Mouse (Mus musculus) naive thymus-derived CD4-positive, alpha-beta T cell, adult 5 months (primary cell): Measurements from ENCODE around the gene Pde4a. TPM values are rescaled to one million over a fixed set of nuclear protein-coding genes. Genes with fewer than 3 reads are reported as not detected.

Source experiments
- polyA plus RNA-seq: library from polyadenylated mRNA; unstranded; fragments of 100-300 nt; shearing (Covaris generic); gene quantifications from one replicate; pipeline ENCODE4 v1.2.1, GENCODE M21; 2017

The Pde4a gene
- polyA plus RNA-seq: 0.35 TPM

DNA sequence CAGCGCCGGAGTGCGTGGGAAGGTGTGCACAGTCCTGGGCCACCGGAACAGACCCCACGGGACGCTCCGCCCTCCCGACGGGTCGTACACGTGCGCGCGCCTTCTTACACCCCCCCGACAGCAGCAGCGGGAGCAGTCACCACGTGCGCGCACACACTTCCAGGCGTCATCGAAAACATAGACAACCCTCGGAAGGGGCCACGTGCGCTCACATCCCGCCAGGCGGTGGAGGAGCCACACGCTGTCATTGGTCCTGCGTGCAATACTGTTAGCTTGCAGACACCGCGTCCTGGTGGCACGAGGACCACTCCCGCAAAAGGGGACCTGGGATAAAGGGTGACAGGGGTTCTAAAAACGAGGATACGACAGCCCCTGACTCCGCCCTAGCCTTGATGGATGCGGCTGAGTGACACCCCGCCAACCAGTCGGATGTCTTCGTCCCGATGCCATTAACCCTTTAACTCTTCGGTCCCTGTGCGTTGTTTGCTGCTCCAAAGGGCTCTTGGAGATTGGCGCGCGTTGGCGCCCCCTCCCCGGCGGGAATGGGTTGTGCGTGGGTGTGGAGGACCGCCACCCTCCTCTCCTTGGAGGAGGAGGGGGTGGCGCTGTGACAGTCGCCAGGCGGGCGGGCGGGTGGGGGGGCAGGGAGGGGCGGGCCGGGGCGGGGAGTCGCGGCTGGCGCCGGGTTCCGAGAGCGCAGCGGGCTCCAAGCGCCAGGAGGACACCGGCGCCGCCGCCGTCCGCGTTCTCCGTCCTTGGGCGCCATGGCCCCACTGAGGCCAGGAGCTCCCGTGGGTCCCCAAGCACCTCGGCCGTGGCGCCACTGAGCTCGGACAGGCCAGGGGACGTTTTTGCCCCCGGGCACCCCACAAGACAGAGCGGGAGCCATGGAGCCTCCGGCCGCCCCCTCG lies at the start of gene Pde4a:
Gene Pde4a (plus strand): TSS at position 674 of the 911 bp plus-strand sequence.

DNA sequence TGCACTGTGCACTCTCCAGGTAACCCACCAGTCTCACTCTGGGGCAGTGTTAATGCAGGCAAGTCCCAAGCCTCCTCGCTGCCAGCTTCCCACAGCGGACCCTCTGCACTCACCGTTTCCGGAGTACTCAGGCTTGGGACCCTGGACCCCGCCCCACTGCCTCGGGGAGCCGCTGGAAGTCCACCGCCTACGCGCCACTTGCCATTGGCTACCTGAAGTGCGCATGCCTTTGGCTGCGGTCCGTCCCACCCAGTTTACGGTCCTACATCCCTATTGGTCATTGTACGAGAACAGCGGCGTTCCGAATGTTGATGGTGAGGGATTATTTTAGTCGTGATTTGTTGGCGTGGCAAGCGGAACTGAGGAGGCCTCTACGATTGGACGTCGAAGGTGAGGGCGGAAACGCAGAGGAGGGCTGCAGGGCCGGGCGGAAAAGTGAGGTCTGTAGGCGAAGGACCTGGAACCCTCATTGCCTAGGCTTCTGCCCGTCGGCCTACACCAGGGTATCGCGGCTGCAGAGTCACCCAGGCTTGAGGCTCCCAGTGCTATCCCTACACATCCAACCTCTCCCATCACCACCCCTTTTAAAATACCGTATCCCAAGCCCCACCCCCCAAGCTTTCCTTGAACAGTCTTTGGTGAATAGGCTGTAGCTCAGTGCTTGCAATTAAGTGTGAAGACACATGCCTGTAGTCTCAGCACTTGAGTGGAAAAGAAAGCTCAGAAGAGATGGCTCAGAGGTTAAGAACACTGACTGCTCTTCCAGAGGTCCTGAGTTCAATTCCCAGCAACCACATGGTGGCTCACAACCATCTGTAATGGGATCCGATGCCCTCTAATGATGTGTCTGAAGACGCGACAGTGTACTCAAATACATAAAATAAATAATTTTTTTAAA lies 34.2 kb upstream of the Pde4a start, which contains the start of gene Tyk2:
Gene Tyk2 (minus strand): TSS at position 185 of the 898 bp plus-strand sequence.

DNA sequence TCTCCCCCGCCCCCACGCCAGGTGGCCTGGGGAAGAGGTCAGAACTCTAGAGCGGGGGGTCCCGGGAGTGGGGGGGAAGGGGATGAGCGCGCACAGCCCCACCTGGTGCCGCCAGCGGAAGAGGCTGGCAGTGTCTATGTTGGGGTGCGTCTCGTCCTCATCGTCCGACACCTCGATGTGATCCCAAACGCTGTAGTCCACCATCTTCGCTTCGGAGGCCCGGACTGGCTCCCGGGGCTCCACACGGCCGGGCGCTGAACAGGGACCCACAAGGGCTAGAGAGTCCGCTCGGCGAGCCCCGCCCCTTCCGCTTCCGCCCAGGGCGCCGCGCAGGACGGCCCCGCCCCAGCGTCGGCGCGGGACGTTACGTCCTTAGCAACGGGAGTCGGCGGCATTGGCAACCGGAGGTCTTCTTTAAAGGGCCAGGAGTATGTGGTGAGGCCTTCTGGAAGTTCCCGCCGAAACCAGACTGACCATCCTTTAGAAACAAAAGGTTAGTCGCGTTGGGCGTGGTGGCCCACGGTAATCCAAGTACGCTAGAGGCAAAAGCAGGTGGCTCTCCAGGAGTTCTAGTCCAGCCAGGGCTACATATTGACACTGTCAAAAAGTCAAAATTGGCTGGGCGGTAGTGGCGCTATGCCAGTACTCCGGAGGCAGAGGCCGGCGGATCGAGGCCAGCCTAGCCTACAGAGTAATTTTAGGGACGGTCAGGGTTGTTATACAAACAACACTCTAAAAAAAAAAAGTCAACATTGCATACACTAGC lies 15.7 kb upstream of the Pde4a start, which contains the start of gene Cdc37:
Gene Cdc37 (minus strand): TSS at position 329 of the 766 bp plus-strand sequence.

DNA sequence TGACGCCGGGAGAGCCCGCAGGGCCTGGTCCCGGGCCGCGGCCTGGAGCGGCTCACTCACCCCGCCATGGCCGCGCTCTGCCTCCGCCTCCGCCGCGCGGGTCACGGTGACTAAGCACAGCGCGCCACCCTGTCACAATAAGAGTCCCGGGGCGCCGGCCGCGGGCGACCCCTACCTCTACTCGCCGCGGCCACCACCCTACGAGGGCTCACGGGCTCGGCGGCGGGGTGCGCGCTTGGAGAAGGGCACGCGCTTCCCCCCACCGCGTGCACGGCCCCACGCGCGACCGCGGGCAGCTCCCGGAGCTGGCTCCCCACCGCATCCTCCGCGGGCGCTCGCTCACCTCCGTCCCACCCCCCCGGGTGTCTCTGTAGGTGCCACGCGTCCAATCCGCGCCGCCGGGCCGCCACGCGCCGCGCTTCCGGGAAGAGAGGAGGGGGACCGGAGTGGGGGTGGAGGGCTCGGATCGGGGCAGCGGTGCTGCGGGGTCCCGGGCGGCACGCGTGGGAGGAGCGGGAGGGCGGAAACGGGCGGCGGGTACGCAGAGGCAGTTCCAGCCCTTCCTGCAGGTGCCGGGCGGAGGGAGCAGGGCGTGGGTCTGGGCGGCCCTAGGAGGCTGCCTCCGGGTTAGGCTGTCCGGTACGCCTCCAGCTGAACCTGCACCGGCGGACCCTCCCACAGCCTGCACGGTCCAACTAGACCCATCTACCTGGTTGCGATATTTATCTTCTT lies 73.4 kb downstream of the Pde4a start, which contains the start of gene Keap1:
Gene Keap1 (minus strand): TSS at position 629 of the 732 bp plus-strand sequence.

DNA sequence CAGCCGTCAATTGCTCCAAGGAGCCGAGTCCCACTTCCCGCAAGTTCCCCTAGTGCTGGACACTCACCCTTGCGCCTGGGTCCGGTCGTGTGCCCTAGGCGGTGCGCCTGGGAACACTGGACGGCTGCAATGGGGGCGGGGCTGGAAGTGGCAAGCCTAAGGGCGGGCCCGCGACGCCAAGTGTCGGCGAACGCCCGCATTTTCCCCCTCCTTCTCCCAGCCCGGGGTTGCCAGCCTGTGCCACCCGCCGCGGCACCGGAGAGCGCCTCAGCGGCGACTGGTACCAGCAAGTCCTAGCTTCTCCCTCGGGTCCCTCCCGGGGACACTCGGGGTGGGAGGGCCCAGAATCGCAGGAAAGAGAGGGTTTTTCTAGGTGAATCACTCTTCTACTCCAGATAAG lies 82.8 kb downstream of the Pde4a start, which contains the start of gene S1pr5:
Gene S1pr5 (minus strand): TSS at position 118 of the 400 bp plus-strand sequence.

Other genes with a start within 250 kb of the Pde4a start
- 75.5 TPM for gene Dnmt1, start 205.8 kb upstream of the Pde4a start, polyA plus RNA-seq
- gene S1pr2, start 188.9 kb upstream of the Pde4a start, polyA plus RNA-seq: 2.3 TPM
- 96.9 TPM for gene Mrpl4, start 163.0 kb upstream of the Pde4a start, polyA plus RNA-seq
- gene Icam1, start 149.7 kb upstream of the Pde4a start, polyA plus RNA-seq: 31.7 TPM
- gene Icam4, start 136.3 kb upstream of the Pde4a start, polyA plus RNA-seq: 0.56 TPM
- not detected for gene Icam5, start 133.6 kb upstream of the Pde4a start, polyA plus RNA-seq
- not detected for gene Zglp1, start 98.6 kb upstream of the Pde4a start, polyA plus RNA-seq
- 0.44 TPM for gene Gm49373, start 92.6 kb upstream of the Pde4a start, polyA plus RNA-seq
- gene Fdx1l, start 92.1 kb upstream of the Pde4a start, polyA plus RNA-seq: 35.4 TPM
- gene Gm38431, start 73.7 kb upstream of the Pde4a start, polyA plus RNA-seq: 2.2 TPM
- gene Raver1, start 73.7 kb upstream of the Pde4a start, polyA plus RNA-seq: 64.1 TPM
- gene Tyk2, start 34.5 kb upstream of the Pde4a start, polyA plus RNA-seq: 47.8 TPM
- 278 TPM for gene Cdc37, start 15.7 kb upstream of the Pde4a start, polyA plus RNA-seq
- 31.0 TPM for gene Keap1, start 73.6 kb downstream of the Pde4a start, polyA plus RNA-seq
- not detected for gene S1pr5, start 82.7 kb downstream of the Pde4a start, polyA plus RNA-seq
- 59.5 TPM for gene Atg4d, start 99.6 kb downstream of the Pde4a start, polyA plus RNA-seq
- 36.7 TPM for gene Kri1, start 122.3 kb downstream of the Pde4a start, polyA plus RNA-seq
- 77.2 TPM for gene Cdkn2d, start 125.7 kb downstream of the Pde4a start, polyA plus RNA-seq
- gene Ap1m2, start 146.6 kb downstream of the Pde4a start, polyA plus RNA-seq: 5.0 TPM
- gene Slc44a2, start 155.0 kb downstream of the Pde4a start, polyA plus RNA-seq: 509 TPM
- 85.5 TPM for gene Ilf3, start 202.2 kb downstream of the Pde4a start, polyA plus RNA-seq
- gene Qtrt1, start 246.1 kb downstream of the Pde4a start, polyA plus RNA-seq: 56.2 TPM